Mouse (Mus musculus): Measurements from ENCODE around the gene Usp21. TPM values are rescaled to one million over a fixed set of nuclear protein-coding genes. Genes with fewer than 3 reads are reported as not detected.

Gene Usp21
- polyA plus RNA-seq, 1 experiment: 60.0 TPM

GRCm38 (mm10) chr1:171260316-171260715 lies 27.5 kb downstream of the Usp21 start:
- 37% methylated on average over 3 of the region's 3 CpGs for WGBS
- H3K27ac ChIP-seq (ENCODE audit: control insufficient read depth, insufficient read depth, low read depth, low read length, poor library complexity): no peak overlapping the region
- no peaks in the 10 kb centered on the region; the same call in 1 of the 2 replicates for H3K4me1 ChIP-seq (ENCODE audit: control insufficient read depth, insufficient read depth, low read length)
- no peak for TF ChIP-seq CTCF (IDR thresholded peaks at IDR 0.05; ENCODE audit: control insufficient read depth, insufficient read depth, low read length)
- TF ChIP-seq POLR2A (IDR thresholded peaks at IDR 0.05; ENCODE audit: borderline replicate concordance, control insufficient read depth, low read depth, low read length): no peak
- H3K4me3 ChIP-seq (replicated peaks; ENCODE audit: control insufficient read depth, low read depth, low read length): no peak overlapping the region

- H3K4me3 ChIP-seq (replicated peaks; ENCODE audit: control insufficient read depth, low read depth, low read length): no peak overlapping the region
- no peak for TF ChIP-seq CTCF (IDR thresholded peaks at IDR 0.05; ENCODE audit: control insufficient read depth, insufficient read depth, low read length)
- no peak for TF ChIP-seq POLR2A (IDR thresholded peaks at IDR 0.05; ENCODE audit: borderline replicate concordance, control insufficient read depth, low read depth, low read length)
Observed at GRCm38 (mm10) chr1:171258921-171259320, 28.9 kb downstream of the Usp21 start.

GRCm38 (mm10) chr1:171257781-171258180 lies 30.0 kb downstream of the Usp21 start:
- Histone ChIP-seq H3K4me3 (replicated peaks; ENCODE audit: control insufficient read depth, low read depth, low read length) (no peak overlapping the region), H3K27ac (ENCODE audit: control insufficient read depth, insufficient read depth, low read depth, low read length, poor library complexity) (no peak overlapping the region), H3K4me1 (ENCODE audit: control insufficient read depth, insufficient read depth, low read length) (no peaks in the 10 kb centered on the region; the same call in 1 of the 2 replicates)
- 76% methylated on average over 9 of the region's 9 CpGs for WGBS
- no peak for TF ChIP-seq POLR2A (IDR thresholded peaks at IDR 0.05; ENCODE audit: borderline replicate concordance, control insufficient read depth, low read depth, low read length)
- TF ChIP-seq CTCF (IDR thresholded peaks at IDR 0.05; ENCODE audit: control insufficient read depth, insufficient read depth, low read length): no peak

More at GRCm38 (mm10) chr1:171258921-171259320, 28.9 kb downstream of the Usp21 start:
- H3K4me1 ChIP-seq (ENCODE audit: control insufficient read depth, insufficient read depth, low read length): no peaks in the 10 kb centered on the region; the same call in 1 of the 2 replicates
- 71% methylated on average over 17 of the region's 17 CpGs for WGBS
- H3K27ac ChIP-seq (ENCODE audit: control insufficient read depth, insufficient read depth, low read depth, low read length, poor library complexity): no peak overlapping the region

DNA sequence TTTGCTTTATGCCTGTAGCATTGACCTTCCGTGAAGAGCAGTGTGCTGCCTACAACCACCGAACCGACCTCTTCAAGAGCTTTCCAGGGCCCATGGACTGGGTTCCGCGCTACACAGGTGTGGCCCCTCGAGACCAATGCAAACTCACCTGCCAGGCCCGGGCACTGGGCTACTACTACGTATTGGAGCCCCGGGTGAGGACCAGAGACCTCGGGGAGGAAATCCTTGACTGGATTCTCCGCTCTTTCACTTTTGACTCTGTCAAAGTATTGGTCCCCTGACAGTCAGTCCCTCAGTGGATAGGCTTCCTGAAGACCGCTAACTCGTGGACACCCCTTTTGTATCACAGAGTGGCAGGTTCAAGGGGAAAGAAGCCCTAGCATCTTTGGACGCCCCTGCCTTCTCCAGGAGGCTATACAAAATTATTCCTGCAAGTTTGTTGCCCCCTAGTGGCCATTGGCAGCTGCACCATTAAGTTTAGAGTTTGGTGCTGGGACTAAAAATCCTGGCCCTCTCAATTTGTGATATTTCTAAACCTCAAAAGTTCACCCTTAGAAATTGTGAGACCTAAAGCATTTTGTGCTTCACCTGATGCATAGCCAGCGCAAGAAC lies 30.7 kb downstream of the Usp21 start:
- Histone ChIP-seq H3K27ac (ENCODE audit: control insufficient read depth, insufficient read depth, low read depth, low read length, poor library complexity) (no peak overlapping the region), H3K4me3 (replicated peaks; ENCODE audit: control insufficient read depth, low read depth, low read length) (no peak overlapping the region), H3K4me1 (ENCODE audit: control insufficient read depth, insufficient read depth, low read length) (no peaks in the 10 kb centered on the region; the same call in 1 of the 2 replicates)
- WGBS: 59% methylated on average over 15 of the region's 15 CpGs
- TF ChIP-seq CTCF (IDR thresholded peaks at IDR 0.05; ENCODE audit: control insufficient read depth, insufficient read depth, low read length) (peak; percentile 50), POLR2A (IDR thresholded peaks at IDR 0.05; ENCODE audit: borderline replicate concordance, control insufficient read depth, low read depth, low read length) (no peak)

GRCm38 (mm10) chr1:171256095-171256818 lies 31.5 kb downstream of the Usp21 start:
- WGBS: 89% methylated on average over 24 of the region's 24 CpGs
- no peak for TF ChIP-seq POLR2A (IDR thresholded peaks at IDR 0.05; ENCODE audit: borderline replicate concordance, control insufficient read depth, low read depth, low read length)
- no peak for TF ChIP-seq CTCF (IDR thresholded peaks at IDR 0.05; ENCODE audit: control insufficient read depth, insufficient read depth, low read length)
- no peaks in the 10 kb centered on the region; the same call in 1 of the 2 replicates for H3K4me1 ChIP-seq (ENCODE audit: control insufficient read depth, insufficient read depth, low read length)
- no peak overlapping the region for H3K4me3 ChIP-seq (replicated peaks; ENCODE audit: control insufficient read depth, low read depth, low read length)
- no peak overlapping the region for H3K27ac ChIP-seq (ENCODE audit: control insufficient read depth, insufficient read depth, low read depth, low read length, poor library complexity)

- 82% methylated on average over 17 of the region's 17 CpGs for WGBS
- H3K4me3 ChIP-seq (replicated peaks; ENCODE audit: control insufficient read depth, low read depth, low read length): no peak overlapping the region
- no peak overlapping the region for H3K27ac ChIP-seq (ENCODE audit: control insufficient read depth, insufficient read depth, low read depth, low read length, poor library complexity)
- TF ChIP-seq POLR2A (IDR thresholded peaks at IDR 0.05; ENCODE audit: borderline replicate concordance, control insufficient read depth, low read depth, low read length) (no peak), CTCF (IDR thresholded peaks at IDR 0.05; ENCODE audit: control insufficient read depth, insufficient read depth, low read length) (no peak)
- peaks cover 2% of the 10 kb centered on the region; the same call in 1 of the 2 replicates for H3K4me1 ChIP-seq (ENCODE audit: control insufficient read depth, insufficient read depth, low read length)
Observed at GRCm38 (mm10) chr1:171252415-171252814, 35.4 kb downstream of the Usp21 start.

DNA sequence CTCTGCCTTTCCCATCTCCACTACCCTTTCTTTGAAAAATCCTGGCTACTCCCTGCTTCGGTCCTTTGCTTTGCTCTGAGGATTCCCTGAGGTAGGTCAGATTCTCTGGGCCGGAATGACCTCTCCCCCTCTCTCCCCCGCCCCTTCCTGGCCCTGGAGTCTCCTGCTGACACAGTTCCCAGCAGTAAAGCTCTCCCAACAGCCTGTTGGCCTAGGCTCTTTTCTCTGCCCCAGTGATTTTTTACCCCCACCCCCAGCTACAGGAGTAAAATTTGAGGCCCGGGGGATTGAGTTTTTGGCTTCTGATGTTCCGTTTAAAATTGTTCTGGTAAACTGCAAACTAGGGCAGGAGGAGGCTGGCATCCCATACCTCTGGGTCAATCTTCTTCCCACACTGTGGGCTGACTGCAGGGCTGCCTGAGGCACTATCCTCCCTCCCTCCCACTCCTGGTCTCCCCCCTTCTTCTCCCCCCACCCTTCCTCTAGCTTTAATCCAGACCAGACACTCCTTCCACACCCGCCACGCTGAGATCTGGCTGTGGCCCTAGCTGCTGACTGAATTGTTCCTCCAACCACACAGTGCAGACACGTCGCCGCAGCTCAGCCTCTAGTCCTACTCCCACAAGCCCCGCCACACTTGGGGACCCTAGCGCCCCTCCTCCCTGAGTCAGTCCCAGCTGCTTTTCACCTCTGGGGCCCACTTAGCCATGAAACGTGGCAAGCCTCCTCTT lies 36.0 kb downstream of the Usp21 start:
- Histone ChIP-seq H3K4me3 (replicated peaks; ENCODE audit: control insufficient read depth, low read depth, low read length) (no peak overlapping the region), H3K27ac (ENCODE audit: control insufficient read depth, insufficient read depth, low read depth, low read length, poor library complexity) (no peak overlapping the region), H3K4me1 (ENCODE audit: control insufficient read depth, insufficient read depth, low read length) (peaks cover 2% of the 10 kb centered on the region; the same call in 1 of the 2 replicates)
- 49% methylated on average over 13 of the region's 13 CpGs for WGBS
- TF ChIP-seq POLR2A (IDR thresholded peaks at IDR 0.05; ENCODE audit: borderline replicate concordance, control insufficient read depth, low read depth, low read length) (no peak), CTCF (IDR thresholded peaks at IDR 0.05; ENCODE audit: control insufficient read depth, insufficient read depth, low read length) (no peak)

Data from bone marrow, adult 2 months (tissue).